Mouse (Mus musculus): Measurements from ENCODE around the gene Rasl2-9. TPM values are rescaled to one million over a fixed set of nuclear protein-coding genes. Genes with fewer than 3 reads are reported as not detected.
"Not testable (repeated sequence)": the region's sequence is repeated elsewhere in the genome, so short reads cannot be mapped to it uniquely, and the experiment has no call there.

The Rasl2-9 gene
- 0.27 and 0.38 TPM in 2 replicates for polyA plus RNA-seq (2016; fragmentation: Nextera tagmentation; extraction: Ambion mirVana)

DNA sequence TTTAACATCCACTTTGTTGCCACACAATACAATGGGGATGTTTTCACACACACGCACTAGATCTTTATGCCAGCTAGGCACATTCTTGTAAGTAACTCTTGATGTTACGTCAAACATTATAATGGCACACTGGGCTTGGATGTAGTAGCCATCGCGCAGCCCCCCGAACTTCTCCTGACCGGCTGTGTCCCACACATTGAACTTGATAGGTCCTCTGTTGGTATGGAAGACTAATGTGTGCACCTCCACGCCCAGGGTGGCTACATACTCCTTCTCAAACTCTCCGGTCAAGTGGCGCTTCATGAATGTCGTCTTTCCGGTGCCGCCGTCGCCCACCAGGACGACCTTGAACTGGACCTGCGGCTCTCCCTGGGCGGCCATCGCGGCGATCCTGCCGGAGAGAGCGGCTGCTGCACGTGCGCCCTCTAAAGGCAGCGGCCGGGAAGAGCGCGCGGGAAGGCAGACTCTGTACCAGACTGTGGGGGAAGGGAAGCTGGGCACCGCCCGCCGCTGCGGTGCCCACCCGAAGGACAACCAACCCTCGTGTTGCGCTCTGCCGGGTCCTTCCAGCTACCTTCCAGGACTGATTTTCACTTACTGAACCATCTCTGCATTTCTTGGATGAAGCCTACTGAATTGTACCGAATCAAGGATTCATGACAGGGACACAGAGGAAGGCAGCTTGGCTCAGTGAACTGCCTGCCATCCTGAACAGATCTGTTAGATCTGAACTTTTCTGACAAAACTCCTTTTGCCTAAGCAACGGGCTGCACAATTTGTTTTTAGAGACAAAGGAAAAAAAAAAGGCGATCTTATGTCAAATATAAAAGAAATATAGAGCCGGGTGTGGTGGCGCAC lies at the start of gene Rasl2-9:
Gene Rasl2-9, minus strand, starts transcription at position 402 of the 858 bp plus-strand sequence.
- no peaks in the 10 kb centered on the region for H3K9me3 ChIP-seq
- WGBS = 19% methylated on average over 42 of the region's 42 CpGs
- H3K27me3 ChIP-seq (replicated peaks) = no peaks in the 10 kb centered on the region
- H3K4me2 ChIP-seq (replicated peaks) = peak within 1 kb of the TSS; percentile 59
- no peak within 1 kb of the TSS for H3K27ac ChIP-seq
- no peaks in the 10 kb centered on the region for H3K36me3 ChIP-seq
- H3K9ac ChIP-seq = peak within 1 kb of the TSS; percentile 42; the same call in 1 of the 2 replicates
- H3K4me1 ChIP-seq = no peaks in the 10 kb centered on the region
- H3K4me3 ChIP-seq = peak within 1 kb of the TSS; percentile 24
- ATAC-seq (ENCODE audit: low FRiP score, low read depth) = peak; percentile 68

DNA sequence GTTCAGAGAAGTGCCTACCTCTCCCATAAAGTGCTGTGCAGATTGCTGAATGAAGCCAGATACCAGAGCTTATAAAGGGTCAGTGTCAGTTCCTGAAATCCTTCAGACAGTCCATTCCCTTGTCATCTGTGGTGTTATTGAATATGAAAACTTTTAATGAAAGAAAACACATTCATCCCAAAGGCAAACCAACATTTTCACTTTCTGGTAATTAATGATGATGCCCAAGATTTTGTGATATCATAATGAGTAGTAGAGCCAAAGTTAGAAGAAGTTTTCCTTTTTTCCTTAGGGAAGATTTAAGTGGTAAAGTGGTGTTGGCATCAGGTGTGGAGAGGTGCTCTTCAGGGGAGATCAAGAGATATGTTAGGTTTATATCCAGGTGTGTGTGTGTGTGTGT lies 23.8 kb upstream of the Rasl2-9 start, which contains the start of gene Vmn1r55:
Gene Vmn1r55, minus strand, starts transcription at position 101 of the 400 bp plus-strand sequence.
- H3K4me3 ChIP-seq; H3K4me2 ChIP-seq (replicated peaks); H3K4me1 ChIP-seq; H3K36me3 ChIP-seq; ATAC-seq (ENCODE audit: low FRiP score, low read depth); H3K9me3 ChIP-seq; H3K9ac ChIP-seq; H3K27ac ChIP-seq; H3K27me3 ChIP-seq (replicated peaks): not testable (repeated sequence)

DNA sequence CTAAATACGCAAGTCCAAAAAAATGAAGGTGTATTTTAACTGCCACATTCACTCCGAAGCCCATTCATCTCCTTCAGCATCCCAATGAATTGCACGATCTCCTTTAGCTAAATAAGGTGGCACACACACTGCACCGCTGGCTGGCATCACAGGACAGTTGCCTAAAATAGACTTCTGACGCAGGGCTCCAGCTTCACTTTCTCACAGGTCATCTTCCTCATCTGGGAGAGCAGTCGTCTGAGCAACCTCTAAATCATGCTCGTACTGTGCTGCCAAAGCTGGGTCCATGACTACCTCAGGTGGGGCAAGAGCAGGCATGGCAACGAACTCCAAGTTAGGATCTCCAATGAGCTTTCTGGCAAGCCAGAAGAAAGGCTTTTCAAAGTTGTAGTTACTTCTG lies 672 bp downstream of the Rasl2-9 start:
- no peak for ATAC-seq (ENCODE audit: low FRiP score, low read depth)
- Histone ChIP-seq H3K9me3 (no peaks in the 10 kb centered on the region), H3K4me1 (no peaks in the 10 kb centered on the region), H3K4me2 (replicated peaks) (no peak overlapping the region), H3K9ac (no peak overlapping the region), H3K4me3 (no peak overlapping the region), H3K27ac (no peak overlapping the region), H3K27me3 (replicated peaks) (no peaks in the 10 kb centered on the region), H3K36me3 (no peaks in the 10 kb centered on the region)
- 89% methylated on average over 8 of the region's 8 CpGs for WGBS

DNA sequence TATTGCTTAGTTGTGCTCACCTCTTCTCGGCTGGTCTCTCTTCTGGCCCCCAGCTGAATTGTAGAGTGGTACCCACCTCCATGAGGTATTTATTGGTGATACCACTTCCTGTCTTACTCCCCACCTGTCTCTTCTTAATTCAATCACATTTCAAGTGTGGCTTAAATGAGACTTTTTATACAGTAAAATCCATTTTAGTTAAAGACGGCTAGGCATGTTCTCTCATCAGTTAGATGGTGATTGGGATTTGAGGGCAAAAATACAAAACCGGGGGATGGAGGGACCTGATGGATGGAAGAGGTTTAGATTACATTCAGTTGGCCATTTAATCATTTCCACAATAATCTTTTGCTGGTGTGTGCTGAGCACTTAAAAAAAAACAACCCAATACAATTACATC lies 8.9 kb downstream of the Rasl2-9 start, which contains the start of gene Rfpl4:
Gene Rfpl4, minus strand, starts transcription at position 101 of the 400 bp plus-strand sequence.
- Histone ChIP-seq H3K36me3 (no peaks in the 10 kb centered on the region), H3K4me3 (no peak within 1 kb of the TSS), H3K9me3 (no peaks in the 10 kb centered on the region), H3K4me2 (replicated peaks) (no peak within 1 kb of the TSS), H3K9ac (no peak within 1 kb of the TSS), H3K27me3 (replicated peaks) (no peaks in the 10 kb centered on the region), H3K27ac (no peak within 1 kb of the TSS), H3K4me1 (no peaks in the 10 kb centered on the region)
- WGBS = 86% methylated on average over 3 of the region's 3 CpGs
- no peak for ATAC-seq (ENCODE audit: low FRiP score, low read depth)

DNA sequence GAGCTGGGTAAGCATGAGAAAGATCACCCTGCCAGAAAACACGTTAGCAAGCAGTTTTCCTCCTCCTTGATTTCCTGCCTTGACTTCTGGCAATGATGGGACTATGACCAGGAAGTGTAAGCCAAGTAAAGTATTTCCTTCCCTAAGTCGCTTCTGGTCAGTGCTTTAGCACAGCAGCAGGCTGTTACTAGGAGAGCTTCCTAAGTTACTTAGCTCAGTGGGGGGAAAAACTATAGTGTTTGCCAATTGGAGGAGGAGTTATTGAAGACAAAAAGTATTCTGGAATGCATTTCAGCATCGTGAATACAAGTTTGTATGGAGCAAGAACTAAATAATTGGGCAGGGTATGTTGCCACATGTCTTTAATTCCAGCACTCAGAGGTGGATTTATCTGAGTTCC lies 13.0 kb downstream of the Rasl2-9 start:
- 57% methylated on average over 3 of the region's 3 CpGs for WGBS
- Histone ChIP-seq H3K27ac (no peak overlapping the region), H3K4me3 (no peak overlapping the region), H3K4me2 (replicated peaks) (no peak overlapping the region), H3K4me1 (no peaks in the 10 kb centered on the region), H3K36me3 (no peaks in the 10 kb centered on the region), H3K9ac (no peak overlapping the region), H3K27me3 (replicated peaks) (no peaks in the 10 kb centered on the region), H3K9me3 (0 out of 2 replicates have a peak, but pooled peaks cover 4% of the 10 kb centered on the region)
- ATAC-seq (ENCODE audit: low FRiP score, low read depth) = no peak

DNA sequence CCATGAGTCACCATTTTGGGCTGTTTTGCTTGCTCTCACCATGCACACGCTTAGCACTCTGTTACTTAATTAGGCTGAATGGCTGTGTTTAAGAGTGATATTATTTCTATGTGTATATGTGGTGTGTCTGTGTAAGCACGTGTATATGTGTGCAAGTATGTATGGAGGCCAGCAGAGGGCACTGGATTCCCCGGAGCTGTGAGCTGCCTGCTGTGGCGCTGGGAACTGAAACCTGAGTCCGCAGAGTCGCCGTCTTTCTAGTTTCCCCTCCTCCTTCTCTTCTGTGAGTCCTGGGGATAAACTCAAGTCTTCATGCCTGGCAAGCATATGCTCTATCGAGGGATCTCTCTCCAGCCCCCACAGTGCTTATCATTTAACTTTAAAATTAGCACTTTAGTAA lies 16.4 kb downstream of the Rasl2-9 start:
- H3K4me1 ChIP-seq = no peaks in the 10 kb centered on the region
- WGBS = 87% methylated on average over 8 of the region's 8 CpGs
- no peak for ATAC-seq (ENCODE audit: low FRiP score, low read depth)

DNA sequence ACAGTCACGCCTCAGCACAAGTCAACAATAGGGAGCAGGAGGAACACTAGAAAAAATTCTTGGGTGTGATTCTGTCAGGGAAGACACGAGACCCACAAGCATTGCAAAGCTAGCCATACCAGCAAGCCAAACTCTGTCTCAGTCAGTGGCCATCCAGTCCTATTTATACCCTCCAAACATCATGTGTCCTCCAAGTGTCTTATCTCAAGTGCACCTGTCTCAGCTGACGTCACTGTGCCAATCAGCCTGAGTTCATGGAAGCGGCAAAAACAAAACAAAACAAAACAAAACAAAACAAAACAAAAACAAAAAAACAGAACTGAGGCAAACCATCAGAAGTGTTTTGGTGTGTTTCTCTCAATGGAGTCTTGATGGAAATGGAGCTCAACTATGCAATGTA lies 17.5 kb downstream of the Rasl2-9 start:
- Histone ChIP-seq H3K4me2 (replicated peaks) (no peak overlapping the region), H3K36me3 (no peaks in the 10 kb centered on the region), H3K27me3 (replicated peaks) (no peaks in the 10 kb centered on the region), H3K9ac (no peak overlapping the region), H3K27ac (no peak overlapping the region), H3K4me3 (no peak overlapping the region), H3K4me1 (no peaks in the 10 kb centered on the region), H3K9me3 (0 out of 2 replicates have a peak, but pooled peaks cover 4% of the 10 kb centered on the region)
- 82% methylated on average over 4 of the region's 4 CpGs for WGBS
- ATAC-seq (ENCODE audit: low FRiP score, low read depth) = no peak

More for the DNA sequence above, 16.4 kb downstream of the Rasl2-9 start:
- no peak overlapping the region for H3K4me2 ChIP-seq (replicated peaks)
- 0 out of 2 replicates have a peak, but pooled peaks cover 4% of the 10 kb centered on the region for H3K9me3 ChIP-seq
- H3K36me3 ChIP-seq = no peaks in the 10 kb centered on the region
- H3K9ac ChIP-seq = no peak overlapping the region
- no peak overlapping the region for H3K4me3 ChIP-seq
- H3K27ac ChIP-seq = no peak overlapping the region
- no peaks in the 10 kb centered on the region for H3K27me3 ChIP-seq (replicated peaks)

DNA sequence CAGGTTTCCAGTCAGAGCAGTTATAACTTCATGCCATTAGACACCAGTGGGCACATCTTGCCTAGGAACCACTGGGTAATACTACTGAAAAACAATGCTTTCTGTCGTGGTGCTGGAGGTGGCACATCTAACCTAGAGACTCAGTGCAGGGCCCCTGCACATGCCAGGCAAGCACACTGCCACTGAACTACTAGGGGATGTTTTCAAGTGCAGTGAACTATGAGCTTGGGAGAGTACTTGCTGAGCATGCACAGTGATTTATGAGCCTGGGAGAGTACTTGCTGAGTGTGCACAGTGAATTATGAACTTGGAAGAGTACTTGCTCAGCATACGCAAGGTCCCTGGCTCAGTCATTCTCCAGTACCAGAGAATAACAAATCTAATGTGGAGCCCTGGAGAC lies 23.2 kb downstream of the Rasl2-9 start:
- H3K36me3 ChIP-seq = peaks cover 17% of the 10 kb centered on the region
- H3K4me1 ChIP-seq = no peaks in the 10 kb centered on the region
- WGBS = 87% methylated on average over 2 of the region's 2 CpGs
- no peaks in the 10 kb centered on the region for H3K27me3 ChIP-seq (replicated peaks)
- H3K27ac ChIP-seq = no peak overlapping the region
- no peaks in the 10 kb centered on the region for H3K9me3 ChIP-seq
- H3K9ac ChIP-seq = no peak overlapping the region
- no peak overlapping the region for H3K4me3 ChIP-seq
- H3K4me2 ChIP-seq (replicated peaks) = no peak overlapping the region
- ATAC-seq (ENCODE audit: low FRiP score, low read depth) = no peak

DNA sequence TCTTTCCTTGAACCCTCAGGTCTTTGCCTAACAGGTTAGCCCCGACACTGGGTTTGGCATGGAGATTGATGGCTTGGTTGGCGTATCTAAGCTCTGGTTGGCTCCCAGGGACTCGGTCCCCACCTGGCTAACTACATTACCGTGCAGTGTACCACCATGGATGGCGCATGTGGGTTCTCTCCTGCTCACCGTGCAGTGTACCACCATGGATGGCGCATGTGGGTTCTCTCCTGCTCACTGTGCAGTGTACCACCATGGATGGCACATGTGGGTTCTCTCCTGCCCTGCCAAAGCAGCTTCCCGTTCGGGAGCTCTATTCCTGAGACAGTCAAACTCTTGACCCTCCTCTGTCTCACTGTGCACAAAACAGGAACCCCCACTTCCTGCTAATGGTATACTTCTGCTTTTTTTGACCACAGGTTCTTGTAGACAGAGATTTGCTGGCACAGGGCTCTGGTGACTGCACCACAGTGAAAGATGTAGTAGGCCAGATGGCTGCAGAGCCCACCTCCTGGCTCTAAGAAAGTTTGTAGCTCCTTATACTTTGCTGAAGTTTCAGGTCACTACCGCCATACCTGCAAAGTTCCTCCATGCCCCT lies 24.6 kb downstream of the Rasl2-9 start:
- H3K4me1 ChIP-seq = no peaks in the 10 kb centered on the region
- no peak for ATAC-seq (ENCODE audit: low FRiP score, low read depth)
- WGBS = 92% methylated on average over 10 of the region's 10 CpGs
- H3K4me3 ChIP-seq = no peak overlapping the region
- H3K9me3 ChIP-seq = no peaks in the 10 kb centered on the region
- no peak overlapping the region for H3K4me2 ChIP-seq (replicated peaks)
- no peaks in the 10 kb centered on the region for H3K27me3 ChIP-seq (replicated peaks)
- peaks cover 31% of the 10 kb centered on the region for H3K36me3 ChIP-seq
- no peak overlapping the region for H3K9ac ChIP-seq
- no peak overlapping the region for H3K27ac ChIP-seq

DNA sequence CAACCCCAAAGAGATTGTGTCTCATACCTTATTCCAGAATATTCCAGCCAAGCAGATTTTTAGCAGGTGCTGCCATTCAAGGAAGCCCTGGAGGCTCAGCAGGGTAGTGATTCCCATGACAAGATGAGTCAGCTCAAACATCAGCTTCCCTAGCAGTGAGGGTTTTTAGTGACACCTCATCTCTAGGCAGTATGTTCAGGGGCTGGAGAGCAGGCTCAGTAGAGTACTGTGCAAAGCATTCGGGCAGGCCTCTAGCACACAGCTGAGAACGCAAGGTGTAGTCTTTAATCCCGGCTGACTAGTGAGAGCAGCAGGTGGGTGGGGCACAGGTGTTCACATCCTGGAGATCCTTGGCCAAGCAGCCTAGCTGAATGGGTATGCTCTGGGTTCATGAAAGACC lies 26.0 kb downstream of the Rasl2-9 start:
- H3K9me3 ChIP-seq = no peaks in the 10 kb centered on the region
- ATAC-seq (ENCODE audit: low FRiP score, low read depth) = no peak
- no peak overlapping the region for H3K4me2 ChIP-seq (replicated peaks)
- no peaks in the 10 kb centered on the region for H3K4me1 ChIP-seq
- no peak overlapping the region for H3K4me3 ChIP-seq
- H3K27ac ChIP-seq = no peak overlapping the region
- H3K9ac ChIP-seq = no peak overlapping the region
- H3K36me3 ChIP-seq = peaks cover 45% of the 10 kb centered on the region
- 85% methylated on average over 3 of the region's 3 CpGs for WGBS
- no peaks in the 10 kb centered on the region for H3K27me3 ChIP-seq (replicated peaks)

DNA sequence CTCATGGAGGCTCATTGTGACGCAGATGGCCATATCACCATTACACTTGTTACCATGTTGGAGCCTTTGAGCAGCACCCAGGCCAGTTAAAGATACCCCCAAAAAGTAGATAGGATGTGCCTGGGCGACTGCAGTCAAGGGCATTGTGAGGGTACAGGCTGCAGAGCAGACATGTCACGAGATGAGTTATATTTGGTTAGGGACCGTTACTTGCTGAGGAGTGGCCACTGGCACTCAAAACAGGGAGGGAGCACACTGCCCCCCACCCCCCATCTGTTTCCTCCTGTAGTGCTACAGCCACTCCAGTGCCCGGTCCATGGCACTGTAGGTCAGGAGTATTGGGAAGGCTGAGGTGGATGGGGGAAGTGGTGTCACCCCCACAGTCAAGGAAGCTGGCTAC lies 27.0 kb downstream of the Rasl2-9 start:
- Histone ChIP-seq H3K9me3 (no peaks in the 10 kb centered on the region), H3K27me3 (replicated peaks) (no peaks in the 10 kb centered on the region), H3K27ac (no peak overlapping the region), H3K4me3 (no peak overlapping the region), H3K9ac (no peak overlapping the region), H3K4me1 (no peaks in the 10 kb centered on the region), H3K36me3 (peaks cover 55% of the 10 kb centered on the region), H3K4me2 (replicated peaks) (no peak overlapping the region)
- 91% methylated on average over 5 of the region's 5 CpGs for WGBS
- no peak for ATAC-seq (ENCODE audit: low FRiP score, low read depth)

DNA sequence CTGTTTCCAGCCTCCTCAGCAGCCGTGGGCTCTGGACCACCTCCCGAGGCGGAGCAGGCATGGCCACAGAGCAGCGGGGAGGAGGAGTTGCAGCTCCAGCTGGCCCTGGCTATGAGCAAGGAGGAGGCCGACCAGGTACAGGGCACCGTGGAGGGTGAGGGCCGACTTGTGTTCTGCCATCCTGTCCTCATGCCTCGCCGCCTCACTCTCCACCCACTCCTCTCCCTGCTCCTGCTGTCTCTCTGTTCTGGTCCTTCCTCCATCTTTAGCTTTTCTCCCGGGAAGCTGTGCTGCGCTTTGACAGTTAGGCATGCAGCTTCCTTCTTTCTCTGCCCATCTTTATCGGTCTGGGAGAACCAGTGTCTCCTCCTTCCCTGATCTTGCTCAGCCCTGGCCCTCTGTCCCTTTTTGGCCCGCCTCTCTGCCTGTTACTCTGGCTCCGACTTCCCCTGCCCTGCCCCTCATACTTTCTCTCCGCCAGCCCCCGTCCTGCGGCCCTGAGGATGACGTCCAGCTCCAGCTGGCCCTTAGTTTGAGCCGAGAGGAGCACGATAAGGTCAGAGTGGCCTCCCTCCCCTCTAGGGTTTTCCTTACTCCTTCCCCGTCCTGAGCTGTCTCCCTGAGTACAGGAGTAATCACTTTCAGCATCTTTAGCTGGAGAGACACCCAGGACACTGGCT lies 32.8 kb downstream of the Rasl2-9 start:
- Histone ChIP-seq H3K27ac (no peak overlapping the region), H3K9me3 (no peaks in the 10 kb centered on the region), H3K27me3 (replicated peaks) (no peaks in the 10 kb centered on the region), H3K4me2 (replicated peaks) (no peak overlapping the region), H3K4me3 (no peak overlapping the region), H3K9ac (no peak overlapping the region), H3K36me3 (peaks cover 84% of the 10 kb centered on the region), H3K4me1 (no peaks in the 10 kb centered on the region)
- 88% methylated on average over 21 of the region's 21 CpGs for WGBS
- no peak for ATAC-seq (ENCODE audit: low FRiP score, low read depth)

Data from neural tube, embryonic 12.5 days (tissue).